Mouse (Mus musculus) large intestine, adult 2 months (tissue): ENCODE results near the gene Cntn4. TPM values are rescaled to one million over a fixed set of nuclear protein-coding genes. Genes with fewer than 3 reads are reported as not detected.

Source experiments
- DNase-seq: peaks from one replicate; pipeline ENCODE4 v3.0.0-alpha.2; 2012; ENCODE audit warnings: low read depth, low spot score
- WGBS: fragments of 180-500 bp; shearing (Covaris S2); methylation state at CpG from one replicate; pipeline ENCODE4 v1.1.7; 2018; 5-methylcytosine and 5-hydroxymethylcytosine counted together
- polyA plus RNA-seq: library from polyadenylated mRNA; depleted of rRNA; stranded (reverse); fragments of >200 nt; gene quantifications from 2 replicates; pipeline ENCODE4 v1.2.3, GENCODE M21; 2012

The Cntn4 gene
- polyA plus RNA-seq, 1 experiment: 0.02 TPM

DNA sequence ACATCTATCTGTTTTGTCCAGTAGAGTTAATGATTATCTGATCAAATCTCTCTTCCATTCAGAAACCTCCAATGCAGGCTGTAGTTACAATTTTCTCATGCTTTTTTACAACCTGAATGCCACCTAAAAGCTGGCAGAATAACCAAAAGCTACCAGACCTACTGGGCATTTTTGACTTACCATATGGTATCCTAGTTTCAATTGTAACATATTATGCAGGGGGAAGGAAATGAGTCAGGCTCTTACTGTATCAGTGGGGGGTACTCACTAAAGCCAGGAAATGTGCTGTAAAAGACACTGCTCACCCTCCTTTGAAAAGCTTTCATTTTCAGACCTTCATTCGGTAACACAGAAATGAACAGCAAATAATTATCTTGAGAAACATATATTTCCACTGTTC lies 763.3 kb downstream of the Cntn4 start:
- WGBS: 74% methylated on average over 1 of the region's 1 CpGs
- no peak for DNase-seq

DNA sequence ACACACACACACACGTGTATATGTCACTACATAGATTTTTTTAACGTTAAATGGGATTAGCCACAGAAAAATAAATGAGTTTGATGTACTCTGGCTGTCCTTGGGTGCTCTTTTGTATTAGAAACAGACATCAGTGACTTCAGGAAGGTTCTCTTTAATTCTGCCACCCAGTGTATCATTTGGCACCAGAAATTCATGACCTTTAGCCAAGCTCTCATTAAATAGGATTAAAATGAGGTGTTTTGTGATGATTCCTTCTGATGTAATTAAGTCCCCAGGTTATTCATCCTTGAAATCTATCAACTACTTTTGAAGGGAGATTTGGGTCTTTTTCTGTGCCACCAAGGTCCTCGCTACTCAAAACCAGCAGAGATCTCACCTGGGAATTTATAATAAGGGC lies 763.8 kb downstream of the Cntn4 start:
- 59% methylated on average over 3 of the region's 3 CpGs for WGBS
- DNase-seq: no peak

- DNase-seq: no peak
- WGBS: 70% methylated on average over 3 of the region's 3 CpGs
Measured at GRCm38 (mm10) chr6:106454131-106454838, 776.8 kb downstream of the Cntn4 start.

- 80% methylated on average over 3 of the region's 3 CpGs for WGBS
Measured at GRCm38 (mm10) chr6:106455616-106456015, 778.2 kb downstream of the Cntn4 start.

GRCm38 (mm10) chr6:106458166-106458565 lies 780.7 kb downstream of the Cntn4 start:
- whole genome bisulfite sequencing: 70% methylated on average over 6 of the region's 6 CpGs

More at GRCm38 (mm10) chr6:106455616-106456015, 778.2 kb downstream of the Cntn4 start:
- DNase-seq: no peak

GRCm38 (mm10) chr6:106462403-106462802 lies 784.9 kb downstream of the Cntn4 start:
- WGBS: 85% methylated on average over 6 of the region's 6 CpGs
- no peak for DNase-seq

More at GRCm38 (mm10) chr6:106458166-106458565, 780.7 kb downstream of the Cntn4 start:
- DNase-seq: no peak

GRCm38 (mm10) chr6:106463857-106464256 lies 786.4 kb downstream of the Cntn4 start:
- WGBS: 74% methylated on average over 2 of the region's 2 CpGs
- no peak for DNase-seq

- WGBS: 19% methylated on average over 2 of the region's 2 CpGs
- DNase-seq: no peak
Measured at GRCm38 (mm10) chr6:106465766-106466165, 788.3 kb downstream of the Cntn4 start.

GRCm38 (mm10) chr6:106466267-106467029 lies 789.0 kb downstream of the Cntn4 start:
- no peak for DNase-seq
- WGBS: 74% methylated on average over 5 of the region's 5 CpGs

GRCm38 (mm10) chr6:106471840-106472608 lies 794.6 kb downstream of the Cntn4 start:
- WGBS: 75% methylated on average over 2 of the region's 2 CpGs
- DNase-seq: no peak

GRCm38 (mm10) chr6:106473871-106474270 lies 796.4 kb downstream of the Cntn4 start:
- no peak for DNase-seq

GRCm38 (mm10) chr6:106481533-106481932 lies 804.1 kb downstream of the Cntn4 start:
- 88% methylated on average over 1 of the region's 1 CpGs for WGBS
- DNase-seq: no peak

More at GRCm38 (mm10) chr6:106473871-106474270, 796.4 kb downstream of the Cntn4 start:
- WGBS: 85% methylated on average over 2 of the region's 2 CpGs

DNA sequence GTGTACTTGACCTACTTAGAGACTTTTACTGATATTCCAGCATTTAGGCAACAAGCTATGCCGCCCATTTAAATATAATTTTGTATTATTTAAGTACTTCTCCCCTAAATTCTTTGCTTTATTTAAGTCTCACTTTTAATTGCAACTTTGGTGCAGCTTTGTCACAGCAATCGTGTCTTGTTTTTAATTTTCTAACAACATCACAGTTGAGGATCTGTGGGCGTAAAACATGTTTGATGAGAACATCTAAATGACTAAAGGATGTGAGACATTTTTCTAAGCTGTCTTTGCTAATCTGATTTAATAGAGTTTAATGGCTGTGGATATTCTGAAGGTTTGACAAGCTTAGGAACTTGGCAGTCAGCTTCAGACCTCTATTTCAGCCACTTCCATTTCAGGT lies 818.8 kb downstream of the Cntn4 start:
- WGBS: 85% methylated on average over 3 of the region's 3 CpGs
- DNase-seq: no peak

- 79% methylated on average over 3 of the region's 3 CpGs for WGBS
- DNase-seq: no peak
Measured at GRCm38 (mm10) chr6:106499166-106499565, 821.7 kb downstream of the Cntn4 start.

DNA sequence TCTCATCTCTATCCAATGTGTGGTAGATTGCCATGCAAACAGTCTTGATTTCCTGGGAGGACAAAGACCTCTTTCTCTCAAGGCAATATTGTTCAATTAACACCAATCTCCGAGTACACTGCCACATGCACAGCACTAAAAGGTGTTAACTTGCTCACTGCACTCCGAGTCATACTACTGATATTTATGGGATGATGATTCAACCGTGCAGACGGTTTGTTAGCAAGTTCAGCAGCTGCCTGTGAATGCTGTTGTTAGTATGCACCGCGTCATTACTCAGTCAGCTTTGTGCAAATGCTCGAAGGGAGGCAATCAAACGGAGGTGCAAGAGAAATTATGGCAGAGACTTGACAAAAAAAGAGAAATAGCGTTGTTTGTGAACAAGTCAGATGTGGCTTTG lies 826.5 kb downstream of the Cntn4 start:
- no peak for DNase-seq
- 52% methylated on average over 9 of the region's 9 CpGs for WGBS

DNA sequence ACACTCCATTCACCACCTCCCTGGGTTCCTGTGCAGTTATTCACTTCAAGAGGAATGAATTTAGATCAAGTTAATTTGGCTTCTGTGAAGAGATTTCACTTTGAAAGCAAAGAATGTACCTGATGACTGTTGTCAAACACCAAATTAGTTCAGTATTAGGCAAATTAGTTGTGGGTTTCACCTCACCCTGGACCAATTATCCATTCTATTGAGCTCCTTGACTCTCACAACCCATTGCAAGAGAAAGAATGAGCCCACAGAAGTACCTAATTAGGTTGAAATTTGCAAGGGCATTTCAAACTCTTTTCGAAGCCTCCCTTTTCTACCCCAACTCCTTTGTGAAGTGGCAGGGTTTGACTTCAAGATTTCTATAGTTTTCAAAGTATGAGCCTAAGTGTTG lies 842.9 kb downstream of the Cntn4 start:
- 58% methylated on average over 1 of the region's 1 CpGs for WGBS
- no peak for DNase-seq

GRCm38 (mm10) chr6:106543500-106543899 lies 866.0 kb downstream of the Cntn4 start:
- DNase-seq: no peak

GRCm38 (mm10) chr6:106561649-106562048 lies 884.2 kb downstream of the Cntn4 start:
- DNase-seq: no peak
- WGBS: 85% methylated on average over 6 of the region's 6 CpGs

- 65% methylated on average over 7 of the region's 7 CpGs for WGBS
- no peak for DNase-seq
Measured at GRCm38 (mm10) chr6:106565316-106565715, 887.9 kb downstream of the Cntn4 start.

DNA sequence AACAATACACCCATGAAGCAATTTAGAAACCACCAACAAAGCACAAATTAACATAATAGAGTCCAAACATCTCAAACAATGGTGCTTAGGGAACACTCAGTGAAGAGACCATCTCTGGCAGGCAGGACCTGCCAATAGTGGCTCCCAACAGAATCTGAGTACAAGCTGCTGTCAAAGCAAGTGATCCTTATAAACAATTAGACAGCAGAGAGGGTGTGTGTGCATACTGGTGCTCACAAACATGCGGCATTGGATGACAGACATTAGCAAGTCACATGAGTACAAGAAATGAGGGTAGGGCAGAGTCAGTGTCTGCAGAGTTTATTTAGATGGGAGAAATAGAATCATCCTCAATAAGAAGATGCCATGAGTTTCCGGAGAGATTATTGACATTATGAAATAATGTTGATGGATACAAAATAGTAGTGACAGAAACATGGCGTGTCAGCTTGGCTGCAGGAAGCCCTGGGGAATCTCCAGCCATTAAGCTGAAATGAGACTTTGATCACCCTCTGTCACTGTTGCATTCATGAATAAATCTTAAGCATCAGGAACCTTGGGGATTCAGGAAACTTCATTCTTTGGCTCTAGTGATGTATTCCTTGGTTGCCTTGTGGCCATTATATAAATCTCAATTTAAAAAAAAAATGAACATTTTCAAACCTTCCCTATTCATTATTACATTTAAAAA lies 888.5 kb downstream of the Cntn4 start:
- WGBS: 94% methylated on average over 3 of the region's 3 CpGs
- DNase-seq: no peak
